Mouse (Mus musculus) left cerebral cortex, postnatal 36 days (tissue): ENCODE measurements at regions not wholly inside any gene's neighbourhood (a gene's known extent, or its start where the extent isn't known, plus 50 kb on each side); places are given as distances from the start of the nearest gene placed in this dataset.
A peak's percentile ranks its signal among the peaks of the same experiment; 100 is the strongest.

Source experiments
- DNase-seq, 2 experiments: peaks; one replicate each; pipeline ENCODE4 v3.0.0; 2021 to 2022; ENCODE audit warnings: low spot score in 2 of 2, mixed read lengths in 1 of 2
- intact Hi-C: fragments of 180-260 bp; cut with DNase I; formaldehyde crosslinking; loops from one replicate; pipeline ENCODE4 v1.15.1; 2025

DNA sequence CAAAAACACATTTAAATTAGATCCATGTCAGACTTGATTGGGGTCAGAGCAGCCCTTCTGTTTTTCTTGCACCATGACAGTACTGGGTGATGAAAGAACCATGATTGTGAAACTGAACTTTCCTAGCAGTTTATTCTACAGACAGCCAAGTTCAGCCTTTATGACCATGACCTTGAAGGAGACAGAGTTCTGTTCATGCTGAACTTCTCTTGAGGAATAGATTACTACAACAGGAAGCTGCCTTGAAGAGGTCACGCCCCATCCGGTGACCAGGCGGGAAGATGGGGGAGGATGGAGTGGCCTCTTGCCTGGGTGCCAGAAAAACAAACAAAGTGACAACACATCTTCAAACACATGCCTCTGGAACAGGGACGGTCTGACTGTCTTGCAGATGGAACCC is 86.2 kb upstream of the Jazf1 start:
- intact Hi-C loops = no loop called here
- DNase-seq = no peak

DNA sequence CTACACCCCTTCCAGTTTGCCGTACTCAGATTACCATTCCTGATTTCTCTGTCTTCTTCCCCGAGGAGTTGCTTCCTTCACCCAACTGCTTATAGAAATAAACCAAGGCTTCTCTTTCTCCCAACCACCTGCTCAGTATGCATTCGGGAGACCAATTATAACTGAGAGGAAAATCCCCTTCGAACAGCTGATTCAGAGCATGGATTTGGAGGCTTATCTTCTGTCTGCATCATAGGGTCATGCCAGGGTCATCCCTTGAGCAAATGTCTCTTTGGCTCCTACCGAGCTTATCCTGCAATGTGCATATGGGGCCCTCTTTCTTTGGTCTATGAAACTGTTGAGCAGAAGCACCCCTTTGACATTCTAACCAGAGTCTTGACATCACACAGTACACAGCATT is 79.0 kb upstream of the Jazf1 start:
- intact Hi-C loops = no loop called here
- no peak for DNase-seq

DNA sequence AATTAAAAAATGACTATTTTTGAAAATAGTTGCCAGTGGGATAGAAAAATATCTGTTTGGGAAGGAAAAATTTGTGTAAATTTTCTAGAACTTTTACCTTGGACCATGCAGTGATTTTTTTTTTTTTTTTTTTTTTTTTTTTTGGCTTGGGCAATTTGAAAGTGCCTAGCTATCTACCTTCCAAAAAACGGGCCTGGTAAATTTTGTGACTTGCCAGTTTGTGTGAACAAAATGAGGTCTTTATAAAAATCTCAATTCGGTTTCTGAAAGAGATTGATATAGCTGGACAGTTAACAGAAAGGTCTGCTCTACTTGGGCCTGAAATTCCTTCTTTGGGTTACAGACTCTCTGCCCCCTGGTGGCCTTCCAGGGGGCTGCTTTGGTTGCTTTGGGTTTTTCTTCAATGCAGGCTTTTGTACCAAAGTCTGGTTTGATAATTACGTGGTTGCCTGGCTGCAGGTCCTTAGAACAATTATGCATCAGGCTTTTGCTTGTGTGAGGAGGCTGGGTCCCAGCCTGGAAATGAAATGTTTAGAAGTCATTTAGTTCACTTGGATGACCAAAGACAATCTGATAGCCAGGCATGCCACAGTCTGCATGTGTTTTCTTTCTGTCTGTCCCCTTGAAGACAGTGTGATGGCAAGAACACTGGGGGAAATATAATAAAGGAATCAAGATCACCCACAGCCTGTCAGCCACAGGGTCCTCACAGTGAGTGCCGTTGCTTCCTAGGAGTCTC is 75.6 kb upstream of the Jazf1 start:
- peak in 1 of 2 experiments; percentile 22 for DNase-seq
- intact Hi-C loops = no loop called here

DNA sequence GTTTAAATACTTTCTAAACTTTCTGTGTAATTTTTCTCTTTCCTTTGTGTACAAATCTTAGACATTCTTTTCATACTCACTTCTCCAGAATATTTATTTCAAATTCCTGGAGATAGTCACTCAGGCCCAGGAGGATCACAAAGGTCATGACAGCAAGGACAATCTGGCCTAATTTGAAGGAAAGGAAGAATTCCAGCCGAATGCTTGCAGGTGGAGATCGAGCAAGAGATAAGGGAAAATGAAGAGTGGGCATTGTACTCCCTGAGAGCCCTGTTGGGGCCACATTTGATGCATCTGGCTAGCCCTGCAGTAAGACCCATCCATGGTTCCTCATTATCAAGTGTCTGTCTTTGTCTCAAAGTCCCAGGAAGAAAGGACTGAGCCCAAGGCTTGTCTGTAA is 66.0 kb upstream of the Jazf1 start:
- intact Hi-C loops = no loop called here
- DNase-seq = no peak

DNA sequence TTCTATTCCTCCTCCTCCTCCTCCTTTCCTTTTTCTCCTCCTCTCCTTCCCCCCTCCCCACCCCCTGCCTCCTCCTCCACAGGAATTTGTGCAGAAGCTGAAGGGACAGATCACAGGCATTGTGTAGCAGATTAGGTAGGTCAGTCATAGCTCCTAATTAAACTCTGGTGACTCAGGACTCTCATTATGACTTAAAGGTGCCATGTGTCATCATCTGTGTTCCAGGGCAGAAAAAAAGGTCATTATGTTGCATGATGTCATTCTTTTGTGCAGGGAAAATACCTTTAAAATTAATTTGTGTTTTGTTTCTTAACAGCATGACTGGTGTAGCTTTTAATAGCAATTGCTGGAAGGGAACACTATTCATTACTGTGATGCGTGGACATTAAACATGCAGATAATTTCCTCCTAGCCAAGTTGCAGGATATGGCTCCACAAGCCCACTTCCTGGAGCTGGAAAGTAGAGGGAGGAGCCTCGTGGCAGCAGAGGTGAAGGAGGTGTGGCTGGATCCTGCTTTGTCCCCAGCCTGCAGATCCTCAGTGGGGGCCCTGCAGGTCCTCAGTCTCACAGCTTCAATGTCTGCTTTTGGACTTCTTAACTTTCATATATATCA is 62.4 kb upstream of the Jazf1 start:
- intact Hi-C loops = no loop called here
- no peak for DNase-seq

DNA sequence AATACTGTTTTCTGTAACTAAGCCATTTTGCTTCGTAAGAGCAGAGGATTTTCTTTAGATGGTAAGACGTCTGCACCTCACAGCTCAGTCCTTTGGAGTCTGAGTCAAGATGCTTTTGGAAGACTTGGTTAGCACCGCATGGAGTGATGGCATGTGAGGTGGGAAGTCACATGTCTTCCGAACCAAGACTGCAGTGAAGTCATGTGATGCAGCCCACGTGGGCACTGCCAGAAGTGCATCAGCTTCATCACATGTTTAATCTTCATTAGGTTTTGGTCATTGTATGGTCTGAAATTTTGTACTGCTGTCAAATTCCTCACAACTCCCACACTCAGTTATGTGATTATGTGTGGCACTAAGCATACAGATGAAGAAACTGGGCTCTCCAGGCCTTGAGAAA is 58.3 kb upstream of the Jazf1 start:
- no peak for DNase-seq
- intact Hi-C loops = no loop called here

DNA sequence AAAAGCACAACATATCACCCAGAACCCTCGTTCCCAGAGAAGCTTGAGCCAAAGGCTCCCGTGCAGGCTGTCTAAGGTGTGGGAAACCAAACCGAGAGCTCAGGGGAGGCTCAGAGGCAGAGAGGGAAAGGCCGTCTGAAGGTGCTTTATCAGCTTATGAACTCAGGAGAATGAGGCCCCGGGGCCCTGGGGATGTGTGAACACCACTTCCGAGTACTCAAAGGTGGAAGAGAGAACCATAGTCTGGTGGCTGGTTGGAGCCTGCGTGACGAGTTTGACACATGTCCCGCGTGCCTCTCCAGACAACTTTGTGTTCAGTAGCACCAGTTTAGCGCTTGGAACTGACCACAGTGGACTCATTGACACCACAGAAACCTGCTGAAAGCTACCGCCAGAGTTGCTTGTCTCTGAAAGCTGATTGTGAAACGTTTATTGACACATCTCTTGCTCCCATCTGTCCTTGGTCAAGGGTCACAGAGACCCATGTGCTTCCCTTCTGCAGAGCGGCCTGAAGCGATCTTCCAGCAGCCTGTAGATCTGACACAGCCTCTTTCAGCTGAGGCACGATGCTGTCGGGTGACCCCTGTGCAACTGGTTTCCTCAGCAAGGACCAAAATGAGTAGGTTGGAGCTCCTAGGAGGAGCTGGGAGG is 56.5 kb upstream of the Jazf1 start:
- no peak for DNase-seq
- intact Hi-C loops = no loop called here

DNA sequence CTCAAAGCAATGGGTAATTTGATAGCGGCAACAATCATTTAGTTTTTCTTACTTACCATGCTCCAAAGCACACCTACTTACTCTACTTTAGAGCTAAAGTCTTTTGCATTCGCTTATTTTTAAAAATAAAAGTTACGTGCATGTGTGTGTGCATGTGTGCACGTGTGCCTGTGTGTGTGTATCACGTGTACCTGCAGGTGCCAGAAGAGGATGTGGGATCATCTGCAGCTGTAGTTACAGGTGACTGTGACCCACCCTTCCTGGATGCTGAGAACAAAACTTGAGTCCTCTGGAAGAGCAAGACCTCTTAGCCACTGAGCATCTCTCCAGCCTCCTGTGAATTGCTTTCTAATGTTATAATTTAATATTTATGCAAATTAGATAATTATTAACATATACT is 52.0 kb upstream of the Jazf1 start:
- intact Hi-C loops = no loop called here
- no peak for DNase-seq
